Comparison of ENCODE assay signal across 34 mouse cellular contexts in the genomic region with DNA sequence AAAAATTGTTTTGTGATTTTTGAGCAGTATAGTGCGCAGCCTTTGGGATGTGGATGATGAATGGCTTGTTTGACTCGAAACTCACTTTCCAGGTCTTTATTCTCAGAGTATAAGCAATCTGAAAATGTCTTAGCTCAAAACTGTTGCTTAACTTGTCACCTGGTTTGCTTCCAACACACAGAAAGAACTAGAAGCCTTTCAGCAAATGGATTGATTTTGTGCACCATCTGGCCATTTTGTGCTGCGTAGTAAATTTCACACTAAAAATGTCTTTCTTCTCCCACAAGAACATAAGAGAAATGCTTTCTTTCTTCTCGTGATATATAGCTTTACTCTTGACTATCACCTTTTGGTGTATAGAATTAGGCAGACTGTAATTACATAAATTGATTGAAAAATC.
DNase-seq lines count a peak whose midpoint lies in the region; ATAC-seq lines count a peak whose summit lies in the region.
"Had no signal": no experiment of that assay in that cellular context is flagged by ENCODE, and none has a peak within 500 bp of the region (broad histone marks: within the 10 kb centered on the region; RNA-seq: fewer than 3 reads in every experiment).

No protein-coding gene starts in this region.

- H3K27me3 ChIP-seq in forebrain, embryonic 14.5 days (replicated peaks; ENCODE audit: control insufficient read depth, insufficient read depth, low read length): no peaks in the 10 kb centered on the region
- no peaks in the 10 kb centered on the region for H3K27me3 ChIP-seq in forebrain, embryonic 11.5 days (ENCODE audit: control insufficient read depth, insufficient read depth, low read length)
- H3K27me3 ChIP-seq: forebrain, embryonic 12.5 days; heart, embryonic 12.5 days; hindbrain, embryonic 13.5 days; limb, embryonic 15.5 days; liver, embryonic 13.5 days; megakaryocyte, embryonic 14.5 days; midbrain, embryonic 13.5 days; neural tube, embryonic 13.5 days had no signal

- H3K9me3 ChIP-seq in forebrain, embryonic 14.5 days (replicated peaks; ENCODE audit: control insufficient read depth, low read length): no peaks in the 10 kb centered on the region
- H3K9me3 ChIP-seq in forebrain, embryonic 11.5 days (ENCODE audit: control insufficient read depth, low read length): no peaks in the 10 kb centered on the region
- H3K9me3 ChIP-seq: forebrain, embryonic 12.5 days; G1E; heart, embryonic 12.5 days; hindbrain, embryonic 13.5 days; limb, embryonic 10.5 days; limb, embryonic 15.5 days; liver, embryonic 13.5 days; megakaryocyte, embryonic 14.5 days; midbrain, embryonic 13.5 days; neural tube, embryonic 13.5 days had no signal

- 84% methylated on average over 4 of the region's 4 CpGs for WGBS in forebrain, embryonic 14.5 days
- 90% methylated on average over 4 of the region's 4 CpGs for WGBS in forebrain, embryonic 11.5 days

- peak; percentile 16 for DNase-seq in forebrain, embryonic 14.5 days (ENCODE audit: low spot score)
- no peak for DNase-seq in forebrain, embryonic 11.5 days (ENCODE audit: low spot score)
- DNase-seq in layer of hippocampus, adult 11-12 months (ENCODE audit: low spot score): peak; percentile 17
- no peak for DNase-seq in layer of hippocampus, postnatal 10 days (ENCODE audit: low spot score in 2 of 2)
- peak; percentile 23 for DNase-seq in right cerebral cortex, adult 18-20 months
- DNase-seq in right cerebral cortex, postnatal 14 days: no peak
- DNase-seq in gastrocnemius, postnatal 36 days: no peak
- no peak for DNase-seq in urinary bladder, adult 18-20 months (ENCODE audit: low spot score in 2 of 2)
- DNase-seq: adrenal gland, adult 8-10 months; cerebellum, adult 18-20 months; cerebellum, postnatal 10 days; gastrocnemius, adult 2 months; heart, adult 2 months; heart, postnatal 4 days; kidney, adult 9 months; kidney, postnatal 10 days; liver, embryonic 13.5 days; lung, adult 18-20 months; lung, postnatal 4 days; spleen, adult 18-20 months; thymus, adult 18-20 months; thymus, postnatal 25 days had no signal

- no peak overlapping the region for H3K4me3 ChIP-seq in forebrain, embryonic 14.5 days (ENCODE audit: low read depth, low read length)
- no peak overlapping the region for H3K4me3 ChIP-seq in forebrain, embryonic 11.5 days (ENCODE audit: low read depth, low read length)
- H3K4me3 ChIP-seq: erythroblast, embryonic 14.5 days; forebrain, embryonic 12.5 days; gastrocnemius, adult 2 months; heart, adult 2 months; heart, embryonic 12.5 days; hindbrain, embryonic 13.5 days; limb, embryonic 10.5 days; limb, embryonic 15.5 days; liver, embryonic 13.5 days; megakaryocyte, embryonic 14.5 days; midbrain, embryonic 13.5 days; neural tube, embryonic 13.5 days had no signal

- H3K4me2 ChIP-seq in forebrain, embryonic 14.5 days (ENCODE audit: low read length): no peak overlapping the region
- H3K4me2 ChIP-seq in forebrain, embryonic 11.5 days (ENCODE audit: low read depth, low read length, severe bottlenecking): no peak overlapping the region
- H3K4me2 ChIP-seq: forebrain, embryonic 12.5 days; heart, embryonic 12.5 days; hindbrain, embryonic 13.5 days; limb, embryonic 15.5 days; liver, embryonic 13.5 days; midbrain, embryonic 13.5 days; neural tube, embryonic 13.5 days had no signal

- H3K36me3 ChIP-seq in forebrain, embryonic 14.5 days (ENCODE audit: control insufficient read depth, insufficient read depth, low read length): no peaks in the 10 kb centered on the region
- no peaks in the 10 kb centered on the region for H3K36me3 ChIP-seq in forebrain, embryonic 11.5 days (ENCODE audit: control insufficient read depth, insufficient read depth, low read length)
- H3K36me3 ChIP-seq: forebrain, embryonic 12.5 days; G1E; heart, embryonic 12.5 days; hindbrain, embryonic 13.5 days; limb, embryonic 10.5 days; limb, embryonic 15.5 days; liver, embryonic 13.5 days; midbrain, embryonic 13.5 days; neural tube, embryonic 13.5 days had no signal

- 0 out of 2 replicates have a peak, but pooled peaks cover 5% of the 10 kb centered on the region for H3K4me1 ChIP-seq in forebrain, embryonic 14.5 days (ENCODE audit: control insufficient read depth, insufficient read depth, low read length)
- H3K4me1 ChIP-seq in forebrain, embryonic 11.5 days (replicated peaks; ENCODE audit: control insufficient read depth, insufficient read depth, low read length): no peaks in the 10 kb centered on the region
- H3K4me1 ChIP-seq: heart, embryonic 12.5 days; limb, embryonic 10.5 days; limb, embryonic 15.5 days; liver, embryonic 13.5 days; megakaryocyte, embryonic 14.5 days had no signal

- no peak overlapping the region for H3K9ac ChIP-seq in forebrain, embryonic 14.5 days (ENCODE audit: low read length)
- H3K9ac ChIP-seq in forebrain, embryonic 11.5 days (ENCODE audit: low read length): no peak overlapping the region
- H3K9ac ChIP-seq: forebrain, embryonic 12.5 days; heart, embryonic 12.5 days; hindbrain, embryonic 13.5 days; limb, embryonic 15.5 days; liver, embryonic 13.5 days; midbrain, embryonic 13.5 days; neural tube, embryonic 13.5 days had no signal

- ATAC-seq in forebrain, embryonic 14.5 days: no peak
- no peak for ATAC-seq in forebrain, embryonic 11.5 days (replicated peaks; ENCODE audit: low FRiP score)
- ATAC-seq: intestine, embryonic 16.5 days; lung, postnatal 0 days; midbrain, embryonic 13.5 days had no signal

- no peak overlapping the region for H3K27ac ChIP-seq in forebrain, embryonic 14.5 days (ENCODE audit: low read depth, low read length)
- no peak overlapping the region for H3K27ac ChIP-seq in forebrain, embryonic 11.5 days (ENCODE audit: low read depth, low read length)
- H3K27ac ChIP-seq: forebrain, embryonic 12.5 days; gastrocnemius, adult 2 months; heart, adult 2 months; hindbrain, embryonic 13.5 days; limb, embryonic 10.5 days; limb, embryonic 15.5 days; liver, embryonic 13.5 days; midbrain, embryonic 13.5 days; neural tube, embryonic 13.5 days had no signal

- intact Hi-C loops in gastrocnemius, postnatal 36 days (cut with DNase I): no loop called here

Comparison
In these comparisons a context has a peak if more than half of its experiments do, and no peak if none do; other contexts are left out.
1. DNase-seq: peak in forebrain, embryonic 14.5 days (single experiment), layer of hippocampus, adult 11-12 months (single experiment) and right cerebral cortex, adult 18-20 months (single experiment); none in forebrain, embryonic 11.5 days (single experiment), layer of hippocampus, postnatal 10 days (0 of 2), right cerebral cortex, postnatal 14 days (single experiment), gastrocnemius, postnatal 36 days (0 of 2) and urinary bladder, adult 18-20 months (0 of 2).